Mouse (Mus musculus) left cerebral cortex, postnatal 10 days (tissue): ENCODE results near the gene Zfp2. TPM values are rescaled to one million over a fixed set of nuclear protein-coding genes. Genes with fewer than 3 reads are reported as not detected.

Experiments
- DNase-seq, 2 experiments: peaks; one replicate each; pipeline ENCODE4 v3.0.0; 2021 to 2022; ENCODE audit warnings: low spot score in 2 of 2, mixed read lengths in 1 of 2; ENCODE audit errors: extremely low spot score in 1 of 2
- intact Hi-C: fragments of 180-260 bp; cut with DNase I; formaldehyde crosslinking; loops from one replicate; pipeline ENCODE4 v1.15.1; 2025
- total RNA-seq, 2 experiments: library from RNA; stranded (reverse); gene quantifications; 2 replicates each; pipeline ENCODE4 v1.2.3; 2021

Gene Zfp2
- total RNA-seq, 2 experiments from 2014 or later, result 22.7 to 23.4 TPM

- peak in 1 of 2 experiments; percentile 42 for DNase-seq
- intact Hi-C loops, result no loop called here
These were observed 29.6 kb downstream of the Zfp2 start for GRCm38 (mm10) chr11:50886231-50886932.

- DNase-seq, result no peak
- intact Hi-C loops, result no loop called here
These were observed 32.2 kb downstream of the Zfp2 start for GRCm38 (mm10) chr11:50883756-50884155.

GRCm38 (mm10) chr11:50878641-50879040 is 37.3 kb downstream of the Zfp2 start:
- DNase-seq, result no peak
- intact Hi-C loops, result no loop called here

GRCm38 (mm10) chr11:50850989-50851601 is 64.9 kb downstream of the Zfp2 start:
- DNase-seq, result peak in 1 of 2 experiments; percentile 34
- intact Hi-C loops, result no loop called here

- DNase-seq, result no peak
- intact Hi-C loops, result no loop called here
These were observed 65.7 kb downstream of the Zfp2 start, which contains the start of gene Grm6 for GRCm38 (mm10) chr11:50850177-50850735. Grm6 (plus strand) TSS chr11:50850685.

GRCm38 (mm10) chr11:50849310-50849709 is 66.7 kb downstream of the Zfp2 start:
- intact Hi-C loops, result no loop called here
- DNase-seq, result no peak

Other genes with a start within 250 kb of the Zfp2 start
- gene Zfp354c, start 88.4 kb downstream of the Zfp2 start, total RNA-seq, result 10 to 100 TPM; 63.3 to 63.8 TPM
- gene Zfp879, start 74.6 kb downstream of the Zfp2 start, total RNA-seq, result 1 to 10 TPM; 3.9 to 4.3 TPM
- under 1 TPM in 1 of 2 experiments, not detected in 1; 0.08 TPM for gene Grm6, start 65.5 kb downstream of the Zfp2 start, total RNA-seq
- gene Zfp454, start 28.5 kb downstream of the Zfp2 start, total RNA-seq, result 1 to 10 TPM; 6.0 to 6.4 TPM
- 1 to 10 TPM; 4.8 to 5.2 TPM for gene Zfp354b, start 15.5 kb upstream of the Zfp2 start, total RNA-seq
- gene 4933414I15Rik, start 27.6 kb upstream of the Zfp2 start, total RNA-seq, result not detected
- gene Prop1, start 37.6 kb upstream of the Zfp2 start, total RNA-seq, result not detected
- not detected for gene Olfr1378, start 50.4 kb upstream of the Zfp2 start, total RNA-seq
- not detected for gene Olfr1377, start 65.8 kb upstream of the Zfp2 start, total RNA-seq
- not detected for gene Olfr51, start 87.4 kb upstream of the Zfp2 start, total RNA-seq
- not detected for gene Olfr54, start 98.1 kb upstream of the Zfp2 start, total RNA-seq
- not detected for gene Olfr1375, start 131.9 kb upstream of the Zfp2 start, total RNA-seq
- 10 to 100 TPM in 1 of 2 experiments, 1 to 10 TPM in 1; 9.7 to 10.6 TPM for gene Zfp354a, start 143.1 kb upstream of the Zfp2 start, total RNA-seq